Mouse (Mus musculus) kidney, embryonic 15.5 days (tissue): Measurements from ENCODE around the gene Tatdn2. TPM values are rescaled to one million over a fixed set of nuclear protein-coding genes. Genes with fewer than 3 reads are reported as not detected.
"Not testable (repeated sequence)": the region's sequence is repeated elsewhere in the genome, so short reads cannot be mapped to it uniquely, and the experiment has no call there.

ENCODE experiments used
- ATAC-seq: fragments of 200-750 bp; cut with Nextera tagmentation; replicated peaks from 2 replicates; pipeline ENCODE4 v1.8.0; 2017; ENCODE audit warnings: moderate TSS enrichment; ENCODE audit not compliant: low FRiP score
- H3K27ac ChIP-seq: fragments of 300-500 bp; sonication (generic); 2 replicates; pipeline ENCODE4 v1.5.1; 2015; ENCODE audit warnings: mild to moderate bottlenecking, inconsistent platforms
- H3K27me3 ChIP-seq: fragments of 300-500 bp; sonication (generic); 2 replicates; pipeline ENCODE4 v1.6.1; 2015; ENCODE audit warnings: inconsistent platforms
- H3K36me3 ChIP-seq: fragments of 300-500 bp; sonication (generic); 2 replicates; pipeline ENCODE4 v1.6.1; 2015; ENCODE audit warnings: inconsistent platforms
- H3K4me1 ChIP-seq: fragments of 300-500 bp; sonication (generic); 2 replicates; pipeline ENCODE4 v1.6.1; 2015; ENCODE audit warnings: inconsistent platforms
- H3K4me2 ChIP-seq: fragments of 300-500 bp; sonication (generic); 2 replicates; pipeline ENCODE4 v1.6.1; 2015; ENCODE audit warnings: moderate library complexity, mild to moderate bottlenecking, inconsistent platforms
- H3K4me3 ChIP-seq: fragments of 300-500 bp; sonication (generic); replicated peaks from 2 replicates; pipeline ENCODE4 v1.5.1; 2015; ENCODE audit warnings: mild to moderate bottlenecking, inconsistent platforms
- H3K9ac ChIP-seq: fragments of 300-500 bp; sonication (generic); 2 replicates; pipeline ENCODE4 v1.6.1; 2015; ENCODE audit warnings: mild to moderate bottlenecking, inconsistent platforms
- H3K9me3 ChIP-seq: fragments of 300-500 bp; sonication (generic); replicated peaks from 2 replicates; pipeline ENCODE4 v1.6.1; 2016; ENCODE audit warnings: inconsistent platforms
- WGBS: fragments of 180-500 bp; shearing (Covaris S2); methylation state at CpG from one replicate; pipeline ENCODE4 v1.1.7; 2015; ENCODE audit warnings: mixed read lengths; 5-methylcytosine and 5-hydroxymethylcytosine counted together
- polyA plus RNA-seq: library from polyadenylated mRNA; unstranded; fragments of >200 nt; fragmentation: Nextera tagmentation; extraction: Ambion mirVana; gene quantifications from 2 replicates; pipeline ENCODE4 v1.2.1, GENCODE M21; 2015

Tatdn2 gene
- polyA plus RNA-seq, 1 experiment from 2014 or later = 0.49 TPM

- 0 out of 2 replicates have a peak, but pooled peaks have one; percentile 21 for ATAC-seq
- Histone ChIP-seq H3K27ac (peak overlapping the region; percentile 72), H3K4me3 (no peak overlapping the region), H3K9ac (no peak overlapping the region), H3K4me1 (peaks cover 50% of the 10 kb centered on the region), H3K36me3 (no peaks in the 10 kb centered on the region), H3K4me2 (no peak overlapping the region), H3K9me3 (no peaks in the 10 kb centered on the region), H3K27me3 (no peaks in the 10 kb centered on the region)
- WGBS = 61% methylated on average over 14 of the region's 14 CpGs
Observed at GRCm38 (mm10) chr6:113660492-113661352, 36.1 kb upstream of the Tatdn2 start.

- Histone ChIP-seq H3K9ac (no peak overlapping the region), H3K4me3 (no peak overlapping the region), H3K9me3 (no peaks in the 10 kb centered on the region), H3K27ac (peak overlapping the region; percentile 72), H3K36me3 (no peaks in the 10 kb centered on the region), H3K4me1 (peaks cover 50% of the 10 kb centered on the region), H3K4me2 (no peak overlapping the region), H3K27me3 (no peaks in the 10 kb centered on the region)
- 40% methylated on average over 12 of the region's 12 CpGs for WGBS
- ATAC-seq = peak; percentile 57
Observed at GRCm38 (mm10) chr6:113661353-113662241, 35.3 kb upstream of the Tatdn2 start.

GRCm38 (mm10) chr6:113662964-113663700, 33.7 kb upstream of the Tatdn2 start:
- Histone ChIP-seq H3K27me3 (no peaks in the 10 kb centered on the region), H3K4me1 (peaks cover 49% of the 10 kb centered on the region), H3K9me3 (no peaks in the 10 kb centered on the region), H3K4me3 (no peak overlapping the region), H3K27ac (no peak overlapping the region), H3K36me3 (no peaks in the 10 kb centered on the region), H3K9ac (no peak overlapping the region), H3K4me2 (no peak overlapping the region)
- WGBS = 95% methylated on average over 8 of the region's 8 CpGs
- no peak for ATAC-seq

- no peak for ATAC-seq
Observed at GRCm38 (mm10) chr6:113664305-113664704, 32.5 kb upstream of the Tatdn2 start.

GRCm38 (mm10) chr6:113667611-113668122, 29.2 kb upstream of the Tatdn2 start:
- H3K9me3 ChIP-seq = no peaks in the 10 kb centered on the region
- 0 out of 2 replicates have a peak overlapping the region, but pooled peaks have one; percentile 13 for H3K27ac ChIP-seq
- no peaks in the 10 kb centered on the region for H3K27me3 ChIP-seq
- H3K4me1 ChIP-seq = peaks cover 29% of the 10 kb centered on the region
- H3K36me3 ChIP-seq = no peaks in the 10 kb centered on the region
- no peak overlapping the region for H3K9ac ChIP-seq
- ATAC-seq = no peak
- H3K4me3 ChIP-seq = no peak overlapping the region
- WGBS = 51% methylated on average over 8 of the region's 8 CpGs
- H3K4me2 ChIP-seq = no peak overlapping the region

More at GRCm38 (mm10) chr6:113664305-113664704, 32.5 kb upstream of the Tatdn2 start:
- H3K9me3 ChIP-seq = no peaks in the 10 kb centered on the region
- 88% methylated on average over 7 of the region's 7 CpGs for whole genome bisulfite sequencing
- no peaks in the 10 kb centered on the region for H3K27me3 ChIP-seq
- no peak overlapping the region for H3K27ac ChIP-seq
- no peak overlapping the region for H3K4me2 ChIP-seq
- no peak overlapping the region for H3K4me3 ChIP-seq
- peaks cover 50% of the 10 kb centered on the region for H3K4me1 ChIP-seq
- no peaks in the 10 kb centered on the region for H3K36me3 ChIP-seq
- H3K9ac ChIP-seq = no peak overlapping the region

- no peak overlapping the region for H3K9ac ChIP-seq
- WGBS = 31% methylated on average over 15 of the region's 15 CpGs
- peak overlapping the region; percentile 52 for H3K27ac ChIP-seq
- no peak overlapping the region for H3K4me2 ChIP-seq
- H3K4me3 ChIP-seq = no peak overlapping the region
- H3K36me3 ChIP-seq = no peaks in the 10 kb centered on the region
- peaks cover 29% of the 10 kb centered on the region for H3K4me1 ChIP-seq
- no peaks in the 10 kb centered on the region for H3K27me3 ChIP-seq
- peak; percentile 69 for ATAC-seq
- H3K9me3 ChIP-seq = no peaks in the 10 kb centered on the region
Observed at GRCm38 (mm10) chr6:113668287-113669154, 28.3 kb upstream of the Tatdn2 start.

- H3K9ac ChIP-seq = no peak overlapping the region
- H3K4me2 ChIP-seq = no peak overlapping the region
- no peak overlapping the region for H3K27ac ChIP-seq
- peaks cover 29% of the 10 kb centered on the region for H3K4me1 ChIP-seq
- ATAC-seq = no peak
- no peaks in the 10 kb centered on the region for H3K36me3 ChIP-seq
- no peaks in the 10 kb centered on the region for H3K9me3 ChIP-seq
- 52% methylated on average over 7 of the region's 7 CpGs for WGBS
- H3K4me3 ChIP-seq = no peak overlapping the region
- no peaks in the 10 kb centered on the region for H3K27me3 ChIP-seq
Observed at GRCm38 (mm10) chr6:113669821-113670220, 27.0 kb upstream of the Tatdn2 start.

- peaks cover 31% of the 10 kb centered on the region for H3K4me1 ChIP-seq
- WGBS = 100% methylated on average over 1 of the region's 1 CpGs
- not testable (repeated sequence) for H3K9me3 ChIP-seq, H3K9ac ChIP-seq, H3K4me2 ChIP-seq, ATAC-seq, H3K4me3 ChIP-seq, H3K27ac ChIP-seq, H3K36me3 ChIP-seq, H3K27me3 ChIP-seq
Observed at GRCm38 (mm10) chr6:113672029-113672428, 24.8 kb upstream of the Tatdn2 start.

- Histone ChIP-seq H3K27ac (no peak overlapping the region), H3K4me2 (no peak overlapping the region), H3K9ac (no peak overlapping the region), H3K9me3 (no peaks in the 10 kb centered on the region), H3K36me3 (no peaks in the 10 kb centered on the region), H3K27me3 (no peaks in the 10 kb centered on the region), H3K4me1 (peaks cover 29% of the 10 kb centered on the region), H3K4me3 (no peak overlapping the region)
- 73% methylated on average over 6 of the region's 6 CpGs for WGBS
- no peak for ATAC-seq
Observed at GRCm38 (mm10) chr6:113672989-113673388, 23.9 kb upstream of the Tatdn2 start.

GRCm38 (mm10) chr6:113675234-113675633, 21.6 kb upstream of the Tatdn2 start:
- Histone ChIP-seq H3K36me3 (no peaks in the 10 kb centered on the region), H3K4me2 (no peak overlapping the region), H3K4me3 (no peak overlapping the region), H3K9ac (no peak overlapping the region), H3K9me3 (no peaks in the 10 kb centered on the region), H3K4me1 (peaks cover 9% of the 10 kb centered on the region), H3K27ac (no peak overlapping the region), H3K27me3 (no peaks in the 10 kb centered on the region)
- WGBS = 68% methylated on average over 4 of the region's 4 CpGs
- ATAC-seq = no peak

GRCm38 (mm10) chr6:113675991-113676390, 20.9 kb upstream of the Tatdn2 start:
- Histone ChIP-seq H3K9ac (no peak overlapping the region), H3K36me3 (no peaks in the 10 kb centered on the region), H3K4me2 (no peak overlapping the region), H3K4me1 (peaks cover 9% of the 10 kb centered on the region), H3K9me3 (no peaks in the 10 kb centered on the region), H3K27ac (no peak overlapping the region), H3K27me3 (no peaks in the 10 kb centered on the region), H3K4me3 (no peak overlapping the region)
- WGBS = 95% methylated on average over 9 of the region's 9 CpGs
- no peak for ATAC-seq
